Mouse (Mus musculus) bone marrow macrophage, adult 2 months (primary cell): Measurements from ENCODE around the gene Slc35e2.

Experiments
- CTCF ChIP-seq: IDR thresholded peaks from 2 replicates; pipeline ENCODE4 v1.5.1; 2012; ENCODE audit warnings: low read depth, mild to moderate bottlenecking, low read length, moderate library complexity
- POLR2A ChIP-seq: IDR thresholded peaks from 2 replicates; pipeline ENCODE4 v1.6.1; 2012; ENCODE audit warnings: mild to moderate bottlenecking, low read depth, low read length, borderline replicate concordance

GRCm38 (mm10) chr4:155555464-155555863 is 45.8 kb upstream of the Slc35e2 start:
- TF ChIP-seq CTCF (no peak), POLR2A (no peak)
